Mouse (Mus musculus) limb, embryonic 13.5 days (tissue): Measurements from ENCODE around the gene Bbs7. TPM values are rescaled to one million over a fixed set of nuclear protein-coding genes. Genes with fewer than 3 reads are reported as not detected.
A peak's percentile ranks its signal among the peaks of the same experiment; 100 is the strongest.
"Not testable (repeated sequence)": the region's sequence is repeated elsewhere in the genome, so short reads cannot be mapped to it uniquely, and the experiment has no call there.

Experiments
- ATAC-seq: fragments of 200-750 bp; cut with Nextera tagmentation; 2 replicates; pipeline ENCODE4 v1.8.0; 2017; ENCODE audit warnings: low read depth, moderate number of reproducible peaks, moderate TSS enrichment; ENCODE audit not compliant: low FRiP score
- H3K27ac ChIP-seq: fragments of 300-500 bp; sonication (generic); 2 replicates; pipeline ENCODE4 v1.5.1; 2015; ENCODE audit warnings: inconsistent platforms, mild to moderate bottlenecking, moderate library complexity
- H3K27me3 ChIP-seq: fragments of 300-500 bp; sonication (generic); 2 replicates; pipeline ENCODE4 v1.6.1; 2015; ENCODE audit warnings: mild to moderate bottlenecking, inconsistent platforms
- H3K36me3 ChIP-seq: fragments of 300-500 bp; sonication (generic); 2 replicates; pipeline ENCODE4 v1.6.1; 2015; ENCODE audit warnings: inconsistent platforms, mild to moderate bottlenecking, moderate library complexity
- H3K4me1 ChIP-seq: fragments of 300-500 bp; sonication (generic); 2 replicates; pipeline ENCODE4 v1.6.1; 2015; ENCODE audit warnings: inconsistent platforms
- H3K4me2 ChIP-seq: fragments of 300-500 bp; sonication (generic); replicated peaks from 2 replicates; pipeline ENCODE4 v1.6.1; 2015; ENCODE audit warnings: inconsistent platforms, mild to moderate bottlenecking, moderate library complexity
- H3K4me3 ChIP-seq: fragments of 300-500 bp; sonication (generic); 2 replicates; pipeline ENCODE4 v1.5.1; 2015; ENCODE audit warnings: moderate library complexity, mild to moderate bottlenecking, inconsistent platforms
- H3K9ac ChIP-seq: fragments of 300-500 bp; sonication (generic); 2 replicates; pipeline ENCODE4 v1.6.1; 2015; ENCODE audit warnings: mild to moderate bottlenecking, inconsistent platforms
- H3K9me3 ChIP-seq: fragments of 300-500 bp; sonication (generic); 2 replicates; pipeline ENCODE4 v1.6.1; 2016; ENCODE audit warnings: inconsistent platforms
- WGBS: fragments of 180-500 bp; shearing (Covaris S2); methylation state at CpG from one replicate; pipeline ENCODE4 v1.1.7; 2015; 5-methylcytosine and 5-hydroxymethylcytosine counted together
- polyA plus RNA-seq: library from polyadenylated mRNA; unstranded; fragments of >200 nt; fragmentation: Nextera tagmentation; extraction: Ambion mirVana; gene quantifications from 2 replicates; pipeline ENCODE4 v1.2.1, GENCODE M21; 2015

Gene Bbs7
- polyA plus RNA-seq, 1 experiment from 2014 or later = 19.9 TPM

DNA sequence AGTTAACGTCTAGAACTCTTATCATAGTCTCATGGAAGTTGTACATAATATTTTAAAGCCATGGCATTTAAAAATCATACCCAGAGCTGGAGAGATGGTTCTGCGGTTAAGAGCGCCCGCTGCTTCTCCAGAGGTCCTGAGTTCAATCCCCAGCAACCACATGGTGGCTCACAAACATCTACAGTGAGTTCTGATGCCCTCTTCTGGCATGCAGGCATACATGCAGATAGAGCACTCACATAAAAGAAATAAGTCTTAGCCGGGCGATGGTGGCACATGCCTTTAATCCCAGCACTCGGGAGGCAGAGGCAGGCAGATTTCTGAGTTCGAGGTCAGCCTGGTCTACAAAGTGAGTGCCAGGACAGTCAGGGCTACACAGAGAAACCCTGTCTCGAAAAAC lies 13.5 kb downstream of the Bbs7 start:
- ATAC-seq, H3K4me3 ChIP-seq, H3K4me2 ChIP-seq, H3K27ac ChIP-seq, H3K4me1 ChIP-seq, H3K9me3 ChIP-seq, H3K9ac ChIP-seq, H3K36me3 ChIP-seq, H3K27me3 ChIP-seq: not testable (repeated sequence)
- 88% methylated on average over 9 of the region's 9 CpGs for WGBS

GRCm38 (mm10) chr3:36598811-36599210 lies 14.5 kb downstream of the Bbs7 start:
- no peak for ATAC-seq
- no peaks in the 10 kb centered on the region for H3K27me3 ChIP-seq
- no peak overlapping the region for H3K9ac ChIP-seq
- H3K27ac ChIP-seq = no peak overlapping the region
- H3K4me3 ChIP-seq = no peak overlapping the region
- WGBS = 68% methylated on average over 3 of the region's 3 CpGs
- no peaks in the 10 kb centered on the region for H3K9me3 ChIP-seq
- peaks cover 9% of the 10 kb centered on the region; the same call in 1 of the 2 replicates for H3K36me3 ChIP-seq
- no peak overlapping the region for H3K4me2 ChIP-seq
- H3K4me1 ChIP-seq = peaks cover 2% of the 10 kb centered on the region; the same call in 1 of the 2 replicates

DNA sequence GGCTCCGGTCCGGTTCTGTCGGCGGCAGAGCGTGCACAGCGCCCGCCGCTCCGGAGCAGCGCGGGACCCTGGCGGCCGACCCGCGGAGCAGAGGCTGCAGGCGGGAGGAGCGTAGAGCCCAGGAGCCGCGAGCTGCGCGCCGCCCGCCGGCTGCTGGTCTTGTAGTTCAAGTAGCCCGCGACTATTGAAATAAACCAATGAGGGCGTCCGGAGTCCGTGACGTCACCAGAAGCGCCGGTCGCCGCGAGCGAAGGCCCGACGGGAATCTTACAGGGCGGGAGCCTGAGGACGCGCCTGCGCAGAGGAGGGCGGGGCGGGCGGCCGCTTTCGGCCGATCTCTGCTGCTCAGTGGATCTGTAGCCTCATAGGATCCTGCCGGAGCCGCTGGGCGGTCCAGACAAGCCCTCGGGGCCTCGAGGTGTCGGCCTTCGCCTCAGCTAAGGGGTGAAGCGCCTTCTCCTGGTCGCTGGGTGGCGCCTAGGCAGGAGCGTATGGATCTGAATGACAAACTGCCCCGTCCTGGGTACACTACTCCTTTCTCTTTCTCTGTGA lies 41.4 kb downstream of the Bbs7 start, which contains the start of gene Ccna2:
TSS of gene Ccna2 (minus strand) at position 324 of the 552 bp plus-strand sequence.
- WGBS = under 1% methylated on average over 60 of the region's 60 CpGs
- Histone ChIP-seq H3K9ac (peak within 1 kb of the TSS; percentile 88), H3K4me3 (peak within 1 kb of the TSS; percentile 71), H3K27me3 (no peaks in the 10 kb centered on the region), H3K4me2 (peak within 1 kb of the TSS; percentile 94), H3K9me3 (no peaks in the 10 kb centered on the region), H3K27ac (peak within 1 kb of the TSS; percentile 82), H3K36me3 (peaks cover 32% of the 10 kb centered on the region), H3K4me1 (peaks cover 21% of the 10 kb centered on the region)
- peak; percentile 100 for ATAC-seq

- Histone ChIP-seq H3K9me3 (no peaks in the 10 kb centered on the region), H3K9ac (peak overlapping the region; percentile 88), H3K4me1 (peaks cover 21% of the 10 kb centered on the region), H3K36me3 (peaks cover 37% of the 10 kb centered on the region), H3K27me3 (no peaks in the 10 kb centered on the region), H3K4me2 (peak overlapping the region; percentile 94), H3K27ac (peak overlapping the region; percentile 72), H3K4me3 (peak overlapping the region; percentile 71)
- under 1% methylated on average over 46 of the region's 46 CpGs for WGBS
- ATAC-seq = peak; percentile 26
Measured at GRCm38 (mm10) chr3:36571361-36571826, 41.9 kb downstream of the Bbs7 start.

DNA sequence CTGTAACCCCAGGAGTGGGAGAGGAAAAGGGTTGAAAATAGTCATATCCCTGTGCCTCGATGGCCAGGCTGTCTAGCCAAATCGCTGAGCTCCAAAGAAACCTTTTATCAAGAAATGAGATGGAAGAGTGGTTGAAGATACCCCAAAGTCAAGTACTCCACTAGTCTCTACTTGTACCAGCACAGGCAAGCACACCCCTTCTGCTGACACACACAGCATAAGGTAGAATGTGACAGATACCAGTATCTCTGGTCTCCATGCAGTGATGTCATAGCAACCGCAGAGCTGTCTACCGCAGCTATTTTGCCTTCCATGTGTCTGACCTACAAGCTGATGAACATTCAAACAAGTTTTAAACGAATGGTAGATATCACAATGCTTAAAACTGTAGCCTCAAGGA lies 43.4 kb downstream of the Bbs7 start:
- Histone ChIP-seq H3K27me3 (no peaks in the 10 kb centered on the region), H3K9me3 (no peaks in the 10 kb centered on the region), H3K4me3 (peak overlapping the region; percentile 71), H3K4me2 (peak overlapping the region; percentile 94), H3K9ac (peak overlapping the region; percentile 48), H3K27ac (no peak overlapping the region), H3K4me1 (peaks cover 21% of the 10 kb centered on the region), H3K36me3 (peaks cover 50% of the 10 kb centered on the region)
- no peak for ATAC-seq
- WGBS = 85% methylated on average over 5 of the region's 5 CpGs

DNA sequence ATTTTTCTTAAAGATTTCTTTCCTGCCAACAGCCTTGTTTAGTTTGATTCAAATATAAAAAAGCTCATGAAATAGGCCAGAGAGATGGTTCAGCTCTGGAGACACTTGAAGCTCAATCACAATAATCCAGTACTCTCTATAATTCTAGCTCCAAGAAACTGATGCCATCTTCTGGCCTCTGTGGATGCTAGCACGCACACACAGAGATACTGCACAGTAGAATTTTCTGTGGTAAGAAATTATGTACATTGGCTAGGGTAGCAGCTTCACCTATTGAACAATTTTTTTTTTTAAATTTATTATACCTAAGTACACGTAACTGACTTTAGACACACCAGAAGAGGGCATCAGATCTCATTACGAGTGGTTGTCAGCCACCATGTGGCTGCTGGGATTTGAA lies 49.6 kb downstream of the Bbs7 start:
- Histone ChIP-seq H3K4me1 (no peaks in the 10 kb centered on the region), H3K4me3 (no peak overlapping the region), H3K9me3 (no peaks in the 10 kb centered on the region), H3K9ac (no peak overlapping the region), H3K27ac (no peak overlapping the region), H3K36me3 (peaks cover 83% of the 10 kb centered on the region), H3K4me2 (no peak overlapping the region), H3K27me3 (no peaks in the 10 kb centered on the region)
- no peak for ATAC-seq
- WGBS = 93% methylated on average over 3 of the region's 3 CpGs

DNA sequence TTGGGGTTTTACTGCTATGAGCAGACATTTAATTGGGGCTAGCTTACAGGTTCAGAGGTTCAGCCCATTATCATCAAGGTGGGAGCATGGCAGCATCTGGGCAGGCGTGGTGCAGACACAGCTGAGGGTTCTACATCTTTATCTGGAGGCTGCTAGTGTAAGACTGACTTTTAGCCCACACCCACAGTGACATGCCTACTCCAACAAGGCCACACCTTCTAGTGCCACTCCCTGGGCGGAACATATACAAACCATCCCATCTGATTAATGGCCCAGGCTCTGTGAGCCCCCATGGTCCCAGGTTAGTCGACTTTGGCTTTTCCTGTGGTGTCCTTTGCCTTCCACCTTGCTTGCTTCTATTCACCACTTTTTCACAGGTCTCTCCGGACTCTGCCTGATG lies 53.7 kb downstream of the Bbs7 start:
- peaks cover 85% of the 10 kb centered on the region for H3K36me3 ChIP-seq
- no peak overlapping the region for H3K4me2 ChIP-seq
- no peaks in the 10 kb centered on the region for H3K4me1 ChIP-seq
- H3K9me3 ChIP-seq = no peaks in the 10 kb centered on the region
- ATAC-seq = no peak
- H3K4me3 ChIP-seq = no peak overlapping the region
- H3K9ac ChIP-seq = no peak overlapping the region
- H3K27ac ChIP-seq = no peak overlapping the region
- 82% methylated on average over 4 of the region's 4 CpGs for WGBS
- no peaks in the 10 kb centered on the region for H3K27me3 ChIP-seq

- Histone ChIP-seq H3K4me2 (no peak overlapping the region), H3K27ac (no peak overlapping the region), H3K36me3 (peaks cover 74% of the 10 kb centered on the region), H3K9ac (no peak overlapping the region), H3K9me3 (no peaks in the 10 kb centered on the region), H3K4me3 (no peak overlapping the region), H3K27me3 (no peaks in the 10 kb centered on the region), H3K4me1 (no peaks in the 10 kb centered on the region)
- WGBS = 90% methylated on average over 1 of the region's 1 CpGs
- ATAC-seq = no peak
Measured at GRCm38 (mm10) chr3:36557601-36558000, 55.7 kb downstream of the Bbs7 start.

DNA sequence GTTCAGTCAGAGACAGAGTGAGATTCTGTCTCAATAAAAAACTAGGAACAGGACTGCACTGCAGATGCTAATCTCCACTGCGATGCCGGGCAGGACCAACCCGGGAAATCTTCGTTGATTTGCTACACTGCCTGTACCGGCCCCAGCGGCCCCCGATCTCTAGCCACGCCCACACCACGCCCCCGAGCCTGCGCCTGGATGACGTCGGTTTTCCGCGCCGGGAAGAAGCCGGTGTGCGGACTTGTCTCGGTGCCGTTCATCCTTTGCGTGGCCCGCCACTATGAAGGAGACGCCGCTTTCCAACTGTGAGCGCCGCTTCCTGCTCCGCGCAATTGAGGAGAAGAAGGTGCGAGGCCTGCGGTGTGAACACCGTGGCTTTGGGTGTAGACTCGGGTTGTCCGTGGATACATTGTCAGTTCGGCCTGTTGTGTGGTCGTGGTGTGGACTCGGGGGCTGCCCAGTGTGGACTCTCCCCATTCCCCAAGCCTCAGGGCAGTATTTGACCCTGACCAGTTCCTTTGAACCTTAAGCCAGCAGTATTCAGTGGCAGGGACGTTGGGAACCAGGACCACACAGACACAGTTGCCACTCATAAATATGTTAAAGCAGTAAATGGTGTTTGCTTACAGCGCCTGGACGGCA lies 60.8 kb downstream of the Bbs7 start, which contains the start of gene Exosc9:
TSS of gene Exosc9 (plus strand) at position 201 of the 642 bp plus-strand sequence.
- whole genome bisulfite sequencing = under 1% methylated on average over 39 of the region's 39 CpGs
- Histone ChIP-seq H3K27ac (0 out of 2 replicates have a peak within 1 kb of the TSS, but pooled peaks have one; percentile 11), H3K9ac (peak within 1 kb of the TSS; percentile 76)

DNA sequence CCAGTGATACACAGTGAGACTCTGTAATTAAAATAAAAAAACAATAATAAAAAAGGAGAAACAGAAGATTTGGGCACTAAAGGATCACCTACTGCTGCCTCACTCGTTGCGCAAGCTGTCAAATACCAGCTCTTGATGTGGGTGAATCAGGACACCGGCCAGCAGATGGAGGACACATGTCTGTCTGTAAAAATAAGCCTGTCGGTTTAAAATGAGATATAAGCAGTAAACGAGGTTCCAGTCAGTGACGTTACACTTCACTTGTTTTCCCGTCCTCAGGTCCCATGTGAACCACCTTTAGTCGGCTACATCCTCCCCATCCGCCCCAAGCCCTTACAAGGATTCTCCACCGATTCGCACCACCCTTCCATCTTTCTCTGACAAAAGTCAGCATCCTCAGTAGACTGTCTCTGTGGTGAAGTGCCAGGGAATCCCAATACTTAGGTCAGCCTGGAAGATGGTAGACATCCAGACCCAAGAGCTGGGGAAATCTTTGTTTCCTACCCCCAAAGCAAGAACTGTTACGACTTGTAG lies 61.4 kb downstream of the Bbs7 start:
- Histone ChIP-seq H3K27ac (no peak overlapping the region), H3K9ac (peak overlapping the region; percentile 76), H3K4me1 (peaks cover 9% of the 10 kb centered on the region; the same call in 1 of the 2 replicates), H3K27me3 (no peaks in the 10 kb centered on the region), H3K4me2 (peak overlapping the region; percentile 86), H3K36me3 (peaks cover 29% of the 10 kb centered on the region), H3K9me3 (no peaks in the 10 kb centered on the region), H3K4me3 (peak overlapping the region; percentile 72)
- peak; percentile 67 for ATAC-seq
- WGBS = 19% methylated on average over 12 of the region's 12 CpGs

More for the DNA sequence above, 60.8 kb downstream of the Bbs7 start, which contains the start of gene Exosc9:
- peak within 1 kb of the TSS; percentile 86 for H3K4me2 ChIP-seq
- H3K4me1 ChIP-seq = peaks cover 9% of the 10 kb centered on the region; the same call in 1 of the 2 replicates
- ATAC-seq = peak; percentile 94
- peak within 1 kb of the TSS; percentile 72 for H3K4me3 ChIP-seq
- no peaks in the 10 kb centered on the region for H3K9me3 ChIP-seq
- H3K36me3 ChIP-seq = peaks cover 35% of the 10 kb centered on the region
- H3K27me3 ChIP-seq = no peaks in the 10 kb centered on the region

- ATAC-seq = peak; percentile 49
Measured at GRCm38 (mm10) chr3:36551343-36551742, 61.9 kb downstream of the Bbs7 start.

GRCm38 (mm10) chr3:36544961-36545360 lies 68.3 kb downstream of the Bbs7 start:
- WGBS = 74% methylated on average over 3 of the region's 3 CpGs
- H3K4me1 ChIP-seq = no peaks in the 10 kb centered on the region
- no peak overlapping the region for H3K27ac ChIP-seq
- no peak overlapping the region for H3K4me2 ChIP-seq
- no peak overlapping the region for H3K4me3 ChIP-seq
- H3K36me3 ChIP-seq = no peaks in the 10 kb centered on the region
- H3K9ac ChIP-seq = no peak overlapping the region
- H3K9me3 ChIP-seq = no peaks in the 10 kb centered on the region
- no peaks in the 10 kb centered on the region for H3K27me3 ChIP-seq
- no peak for ATAC-seq

More at GRCm38 (mm10) chr3:36551343-36551742, 61.9 kb downstream of the Bbs7 start:
- WGBS = 51% methylated on average over 9 of the region's 9 CpGs
- H3K4me3 ChIP-seq = peak overlapping the region; percentile 72
- H3K4me2 ChIP-seq = peak overlapping the region; percentile 86
- H3K9ac ChIP-seq = no peak overlapping the region
- no peaks in the 10 kb centered on the region for H3K27me3 ChIP-seq
- peaks cover 24% of the 10 kb centered on the region for H3K36me3 ChIP-seq
- H3K4me1 ChIP-seq = peaks cover 9% of the 10 kb centered on the region; the same call in 1 of the 2 replicates
- no peak overlapping the region for H3K27ac ChIP-seq
- no peaks in the 10 kb centered on the region for H3K9me3 ChIP-seq
